ENCODE assay signal across 8 mouse cellular contexts in the genomic region with DNA sequence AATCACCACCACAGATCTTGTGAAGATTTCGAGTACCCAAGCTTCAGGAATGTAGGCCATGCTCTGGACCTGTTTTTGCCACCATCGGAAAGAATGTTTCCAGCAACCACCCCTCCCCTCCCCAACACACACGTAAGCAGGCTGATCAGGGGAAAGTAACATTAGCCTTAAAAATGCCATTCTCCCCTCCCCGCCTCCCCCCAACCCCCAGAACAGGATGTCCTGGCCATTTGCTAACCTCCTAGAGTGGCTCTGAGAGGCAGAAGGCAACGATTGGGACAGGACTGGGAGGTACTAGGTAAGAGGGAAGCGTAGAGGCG. TPM values are rescaled to one million over a fixed set of nuclear protein-coding genes. Genes with fewer than 3 reads are reported as not detected.
DNase-seq lines count a peak whose midpoint lies in the region; ATAC-seq and TF ChIP-seq lines count a peak whose summit lies in the region.

No protein-coding gene starts in this region.

- peak overlapping the region; percentile 96 for H3K4me2 ChIP-seq in liver, embryonic 12.5 days
- H3K4me2 ChIP-seq in stomach, postnatal 0 days (replicated peaks; ENCODE audit: low read depth), result peak overlapping the region; percentile 98

- H3K4me1 ChIP-seq in spleen, adult 2 months (ENCODE audit: control insufficient read depth, insufficient read depth, insufficient read length), result no peaks in the 10 kb centered on the region; the same call in 1 of the 2 replicates
- peaks cover 17% of the 10 kb centered on the region for H3K4me1 ChIP-seq in liver, embryonic 12.5 days
- peaks cover 4% of the 10 kb centered on the region; the same call in 1 of the 2 replicates for H3K4me1 ChIP-seq in stomach, postnatal 0 days (replicated peaks; ENCODE audit: control insufficient read depth, insufficient read depth)

- H3K27ac ChIP-seq in gastrocnemius, adult 2 months, result peak overlapping the region; percentile 98
- no peak overlapping the region for H3K27ac ChIP-seq in spleen, adult 2 months (ENCODE audit: insufficient read depth, low read length)
- no peak overlapping the region for H3K27ac ChIP-seq in liver, embryonic 12.5 days
- H3K27ac ChIP-seq in stomach, postnatal 0 days (replicated peaks), result peak overlapping the region; percentile 20; the same call in 1 of the 2 replicates

- TF ChIP-seq EP300 in stomach, postnatal 0 days (optimal IDR thresholded peaks at IDR 0.05), result no peak

- no peak for TF ChIP-seq CTCF in gastrocnemius, adult 2 months (IDR thresholded peaks at IDR 0.05)
- no peak for TF ChIP-seq CTCF in spleen, adult 2 months (IDR thresholded peaks at IDR 0.05; ENCODE audit: extremely low read depth, insufficient read depth, insufficient read length, insufficient replicate concordance)
- TF ChIP-seq CTCF in stomach, postnatal 0 days (IDR thresholded peaks at IDR 0.05; ENCODE audit: low read depth), result no peak

- H3K9ac ChIP-seq in liver, embryonic 12.5 days, result no peak overlapping the region
- H3K9ac ChIP-seq in stomach, postnatal 0 days (ENCODE audit: low read length), result 0 out of 2 replicates have a peak overlapping the region, but pooled peaks have one; percentile 2

- no peak for DNase-seq in gastrocnemius, adult 2 months
- no peak for DNase-seq in gastrocnemius, adult 18-20 months (ENCODE audit: low spot score)
- no peak for DNase-seq in spleen, adult 2 months (ENCODE audit: low read depth in 1 of 2, low spot score in 2 of 2)
- DNase-seq in spleen, postnatal 14 days (ENCODE audit: low spot score in 2 of 2), result no peak
- DNase-seq in stomach, postnatal 0 days (ENCODE audit: low spot score), result no peak
- DNase-seq in layer of hippocampus, adult 9-10 months (ENCODE audit: low spot score), result no peak
- no peak for DNase-seq in adrenal gland, adult 2 months

- no peak for TF ChIP-seq POLR2A in spleen, adult 2 months (IDR thresholded peaks at IDR 0.05; ENCODE audit: low read depth, low read length)

- peak overlapping the region; percentile 76 for H3K4me3 ChIP-seq in gastrocnemius, adult 2 months
- H3K4me3 ChIP-seq in spleen, adult 2 months (ENCODE audit: extremely low read depth, insufficient read depth, insufficient read length), result peak overlapping the region; percentile 29; the same call in 1 of the 2 replicates
- H3K4me3 ChIP-seq in liver, embryonic 12.5 days, result peak overlapping the region; percentile 62
- H3K4me3 ChIP-seq in stomach, postnatal 0 days (ENCODE audit: low read depth, low read length), result peak overlapping the region; percentile 61

- H3K36me3 ChIP-seq in spleen, adult 2 months (ENCODE audit: control insufficient read depth, insufficient read depth, low read length), result no peaks in the 10 kb centered on the region
- H3K36me3 ChIP-seq in liver, embryonic 12.5 days, result no peaks in the 10 kb centered on the region
- H3K36me3 ChIP-seq in stomach, postnatal 0 days (ENCODE audit: control insufficient read depth, insufficient read depth, low read length), result no peaks in the 10 kb centered on the region

- ATAC-seq in liver, embryonic 12.5 days, result no peak
- ATAC-seq in stomach, postnatal 0 days (ENCODE audit: low FRiP score, low TSS enrichment), result no peak

- H3K9me3 ChIP-seq in liver, embryonic 12.5 days (replicated peaks), result no peaks in the 10 kb centered on the region
- no peaks in the 10 kb centered on the region for H3K9me3 ChIP-seq in stomach, postnatal 0 days (ENCODE audit: control insufficient read depth, low read length)

- WGBS in spleen, adult 2 months, result 3% methylated on average over 7 of the region's 7 CpGs
- WGBS in liver, embryonic 12.5 days (ENCODE audit: insufficient replicate concordance), result 7% methylated on average over 7 of the region's 7 CpGs
- WGBS in stomach, postnatal 0 days, result 6% methylated on average over 7 of the region's 7 CpGs

- no peaks in the 10 kb centered on the region for H3K27me3 ChIP-seq in spleen, adult 2 months (ENCODE audit: control insufficient read depth, insufficient read depth, low read length)
- peaks cover 44% of the 10 kb centered on the region for H3K27me3 ChIP-seq in liver, embryonic 12.5 days (replicated peaks)
- no peaks in the 10 kb centered on the region for H3K27me3 ChIP-seq in stomach, postnatal 0 days (ENCODE audit: control insufficient read depth, insufficient read depth, low read length)

- intact Hi-C loops in gastrocnemius, adult 2 months (cut with DNase I), result no loop called here

RNA-seq across cellular contexts. Expression of gene Gpr157, which starts 0.4 kb away (rescaled TPM):
- 10 to 100 TPM; 41.7 to 51.3 TPM for total RNA-seq in gastrocnemius, adult 2 months (2021)
- 10 to 100 TPM; 34.5 to 38.2 TPM for total RNA-seq in gastrocnemius, adult 18-20 months (2021)
- 4.2 and 5.8 TPM in 2 replicates for polyA plus RNA-seq in spleen, adult 2 months (2012; rRNA removed)
- 0.18 and 0.37 TPM in 2 replicates for polyA plus RNA-seq in liver, embryonic 12.5 days (2016; fragmentation: Nextera tagmentation; extraction: Ambion mirVana)
- 0.55 and 0.75 TPM in 2 replicates for polyA plus RNA-seq in stomach, postnatal 0 days (2015; fragmentation: Nextera tagmentation; extraction: Ambion mirVana)
- 1 to 10 TPM; 1.0 to 2.0 TPM for total RNA-seq in adrenal gland, adult 2 months (2021)
- polyA plus RNA-seq in adrenal gland, adult 2 months (2012; rRNA removed), result 1.9 and 2.2 TPM in 2 replicates

RNA-seq across cellular contexts. Expression of gene Slc2a5, which starts 32.3 kb away (rescaled TPM):
- not detected for total RNA-seq in gastrocnemius, adult 2 months (2021)
- not detected for total RNA-seq in gastrocnemius, adult 18-20 months (2021)
- polyA plus RNA-seq in spleen, adult 2 months (2012; rRNA removed), result 0.05 and 0.18 TPM in 2 replicates
- 0.22 and 0.30 TPM in 2 replicates for polyA plus RNA-seq in liver, embryonic 12.5 days (2016; fragmentation: Nextera tagmentation; extraction: Ambion mirVana)
- polyA plus RNA-seq in stomach, postnatal 0 days (2015; fragmentation: Nextera tagmentation; extraction: Ambion mirVana), result 0.76 and 0.80 TPM in 2 replicates
- 1 to 10 TPM in 1 of 2 experiments, under 1 TPM in 1; 0.90 to 9.9 TPM for total RNA-seq in adrenal gland, adult 2 months (2021)
- polyA plus RNA-seq in adrenal gland, adult 2 months (2012; rRNA removed), result 8.9 and 10.5 TPM in 2 replicates

Comparison
In these comparisons a context has a peak if more than half of its experiments do, and no peak if none do; other contexts are left out.
1. H3K27ac ChIP-seq: peak in gastrocnemius, adult 2 months (single experiment) and stomach, postnatal 0 days (single experiment); none in spleen, adult 2 months (single experiment) and liver, embryonic 12.5 days (single experiment).
2. Peak in every context shown above with its lines, with median percentiles within 50 percentile points of each other: H3K4me3 ChIP-seq.